Mouse (Mus musculus) mesoderm, embryonic 11.5 days (tissue): Measurements from ENCODE around the gene G0s2.

ENCODE experiments used
- DNase-seq: peaks from one replicate; pipeline ENCODE4 v3.0.0-alpha.2; 2012; ENCODE audit warnings: low read depth, low spot score

The G0s2 gene

GRCm38 (mm10) chr1:193272916-193273601, at the start of gene G0s2:
TSS of gene G0s2 (minus strand) at chr1:193273217.
- DNase-seq: peak; percentile 69

DNA sequence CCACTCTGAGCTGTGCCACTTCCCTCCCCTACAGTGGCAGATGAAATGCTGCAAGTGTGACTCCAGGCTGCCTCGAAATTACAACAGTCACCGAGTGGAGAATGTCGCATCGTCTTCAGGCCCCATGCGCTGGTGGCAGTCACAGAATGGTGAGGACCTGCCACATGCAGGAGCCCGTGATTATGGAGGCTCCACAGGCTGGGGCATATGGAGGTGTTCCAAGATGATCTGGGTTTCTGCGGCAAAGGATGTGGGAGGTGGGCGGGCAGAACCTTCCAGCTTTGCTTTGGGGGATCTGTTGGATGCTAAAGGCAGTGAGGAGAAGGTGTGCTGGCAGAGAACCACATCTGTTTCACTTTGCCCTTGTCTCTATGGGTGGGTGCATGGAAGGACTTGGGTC, 47.4 kb upstream of the G0s2 start:
- DNase-seq: no peak

- DNase-seq: no peak
Measured at GRCm38 (mm10) chr1:193319721-193320120, 46.7 kb upstream of the G0s2 start.

DNA sequence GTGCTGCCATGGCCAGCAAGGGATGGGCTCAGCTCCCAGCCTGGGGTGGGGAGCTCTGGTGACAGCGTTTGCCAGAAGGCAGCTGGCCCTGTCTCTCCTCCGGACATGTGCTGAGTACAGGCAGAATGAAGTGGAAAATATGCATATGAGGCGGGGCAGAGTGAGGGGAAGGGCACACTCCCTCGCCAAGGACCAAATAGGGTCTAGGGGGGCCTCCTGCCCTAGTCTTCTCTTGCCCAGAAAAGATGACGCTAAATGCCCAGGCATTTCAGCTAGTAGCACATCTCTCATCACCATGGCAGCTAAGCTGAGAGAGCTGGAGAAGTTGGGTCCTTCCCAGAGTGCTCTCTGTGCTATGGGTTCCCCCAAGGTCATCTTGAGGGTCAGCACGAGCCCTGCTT, 44.1 kb upstream of the G0s2 start:
- DNase-seq: no peak

- no peak for DNase-seq
Measured at GRCm38 (mm10) chr1:193316358-193316750, 43.3 kb upstream of the G0s2 start.

GRCm38 (mm10) chr1:193315705-193316357, 42.8 kb upstream of the G0s2 start:
- no peak for DNase-seq

GRCm38 (mm10) chr1:193311596-193311995, 38.6 kb upstream of the G0s2 start:
- DNase-seq: no peak

GRCm38 (mm10) chr1:193310519-193311085, 37.6 kb upstream of the G0s2 start:
- no peak for DNase-seq

DNA sequence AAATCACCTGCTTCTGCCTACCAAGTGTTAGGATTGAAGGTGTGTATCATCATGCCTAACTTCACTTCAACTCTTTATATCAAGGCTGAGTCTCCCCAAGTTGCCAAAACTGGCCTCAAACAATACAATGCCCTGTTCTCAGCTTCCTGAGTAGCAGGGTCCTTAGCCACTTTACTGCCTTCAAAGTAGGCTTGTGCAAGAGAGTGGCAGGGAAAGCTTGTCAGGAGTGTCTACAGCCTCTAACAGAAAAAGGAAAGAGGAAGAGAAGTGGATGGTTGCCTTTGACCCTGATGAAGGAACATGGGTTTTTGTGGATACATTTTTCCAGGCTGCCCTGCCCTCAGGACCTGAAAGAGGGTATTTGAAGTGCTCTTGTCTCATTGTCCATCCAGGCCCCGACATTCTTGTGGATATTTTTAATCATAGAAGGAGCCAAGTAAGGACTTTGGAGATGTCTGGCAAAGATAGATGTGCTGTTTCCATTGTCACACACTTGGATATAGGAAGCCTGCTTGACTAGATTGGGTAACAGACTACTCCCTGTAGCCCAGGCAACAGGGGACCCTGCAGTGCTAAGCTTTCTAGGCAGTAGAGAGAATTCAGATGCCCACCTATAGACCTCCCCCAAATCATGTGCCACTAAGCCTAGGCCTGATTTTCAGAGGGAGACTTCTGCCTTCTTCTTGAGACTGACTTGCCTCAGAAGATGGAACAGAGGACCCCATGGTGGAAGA, 36.9 kb upstream of the G0s2 start:
- DNase-seq: no peak

DNA sequence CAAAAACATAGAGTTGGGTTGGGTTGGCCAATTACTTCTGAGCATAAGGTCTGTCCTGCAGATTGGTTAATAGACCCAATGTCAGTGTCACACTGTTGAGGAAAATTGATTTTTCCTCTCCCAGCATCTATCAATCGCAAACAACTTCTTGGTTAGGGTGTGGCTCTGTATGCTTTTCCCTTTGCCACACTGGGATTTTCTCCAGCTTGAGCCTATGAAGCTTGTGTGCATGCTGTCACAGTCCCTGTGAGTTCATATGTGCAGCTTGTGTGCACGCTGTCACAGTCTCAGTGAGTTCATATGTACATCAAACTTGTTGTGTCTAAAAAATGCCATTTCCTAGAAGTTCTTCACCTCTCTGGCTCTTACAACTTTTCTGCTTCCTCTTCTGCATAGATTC, 33.8 kb upstream of the G0s2 start:
- DNase-seq: no peak

GRCm38 (mm10) chr1:193305386-193305785, 32.4 kb upstream of the G0s2 start:
- peak; percentile 59 for DNase-seq

GRCm38 (mm10) chr1:193303096-193303495, 30.1 kb upstream of the G0s2 start:
- DNase-seq: no peak

DNA sequence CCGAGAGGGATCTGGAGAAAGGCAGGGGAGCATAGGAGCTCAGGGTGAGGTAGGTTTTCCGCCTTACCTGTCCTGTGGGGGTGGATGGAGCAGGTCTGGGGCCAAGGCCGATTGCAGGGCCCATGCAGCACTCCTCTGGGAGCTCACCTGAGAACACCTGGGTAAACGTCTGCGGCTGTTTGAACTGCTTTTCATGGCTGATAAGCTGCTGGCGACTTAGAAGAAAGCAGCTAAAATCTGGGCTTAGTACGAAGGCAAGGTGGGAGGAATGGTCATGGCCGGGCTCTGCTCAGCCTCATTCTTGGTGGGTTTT, 29.0 kb upstream of the G0s2 start:
- DNase-seq: no peak

GRCm38 (mm10) chr1:193301216-193302092, 28.4 kb upstream of the G0s2 start:
- no peak for DNase-seq

- DNase-seq: no peak
Measured at GRCm38 (mm10) chr1:193299995-193300394, 27.0 kb upstream of the G0s2 start.

- no peak for DNase-seq
Measured at GRCm38 (mm10) chr1:193298141-193298765, 25.2 kb upstream of the G0s2 start.

GRCm38 (mm10) chr1:193295920-193296319, 22.9 kb upstream of the G0s2 start:
- no peak for DNase-seq

GRCm38 (mm10) chr1:193293926-193294325, 20.9 kb upstream of the G0s2 start:
- DNase-seq: no peak

DNA sequence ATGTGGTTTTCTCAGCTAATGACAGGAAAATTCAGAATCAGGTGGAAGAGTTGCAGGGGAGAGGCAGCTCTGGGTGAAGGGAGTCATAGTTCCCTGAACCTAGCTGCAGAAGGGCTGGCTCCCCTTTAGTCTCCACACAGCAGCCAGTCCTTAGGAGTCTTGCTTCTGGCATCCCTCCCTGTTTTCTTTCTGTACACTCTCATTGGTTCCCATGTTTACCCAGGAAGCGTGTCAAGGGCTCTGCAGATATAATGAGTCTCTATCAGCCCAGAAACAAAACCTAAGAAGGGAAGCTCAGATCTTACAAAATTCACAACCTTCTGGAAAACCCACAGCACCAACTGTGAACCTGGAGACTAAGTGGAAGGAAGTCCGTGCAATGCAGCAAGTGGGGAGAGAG, 20.0 kb upstream of the G0s2 start:
- DNase-seq: no peak

DNA sequence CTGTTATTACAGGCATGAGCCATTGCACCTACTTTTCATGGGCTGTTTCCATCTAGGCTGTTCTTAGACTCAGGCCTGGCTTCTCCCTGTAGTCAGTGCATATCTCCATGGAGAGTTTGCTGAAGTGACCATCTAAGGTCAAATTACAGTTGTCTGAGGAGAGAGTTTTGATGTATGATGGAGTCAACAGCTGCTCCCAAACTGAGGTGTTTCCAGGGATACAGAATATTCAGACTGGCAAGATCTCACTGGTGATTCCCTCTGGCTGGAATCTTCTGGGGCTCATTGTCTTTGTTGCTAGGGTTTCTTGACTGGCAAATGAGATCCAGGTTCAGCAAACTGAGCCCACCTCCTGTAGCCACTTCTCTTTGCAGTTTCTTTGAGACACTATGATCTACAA, 17.7 kb upstream of the G0s2 start:
- no peak for DNase-seq

DNA sequence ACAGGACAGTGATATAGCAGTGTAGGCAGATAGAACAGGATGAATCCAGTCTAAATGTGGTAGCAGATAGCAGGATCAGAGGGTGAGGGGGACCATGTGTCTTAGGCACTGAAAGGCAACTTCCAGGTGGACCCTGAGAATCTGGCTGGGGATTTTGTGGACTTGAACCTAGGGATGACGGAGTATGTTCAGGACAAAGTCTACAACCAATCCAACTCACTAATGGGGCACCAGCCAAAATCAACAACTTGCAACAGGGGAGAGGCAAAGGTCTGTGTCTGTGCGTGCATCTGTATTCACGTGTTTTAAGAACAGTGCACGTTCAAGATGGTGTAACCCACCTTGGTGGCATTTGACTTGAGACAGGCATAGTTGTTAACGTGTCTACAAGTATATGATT, 16.9 kb upstream of the G0s2 start:
- no peak for DNase-seq
